Mouse (Mus musculus): ENCODE data around the gene Scyl2. TPM values are rescaled to one million over a fixed set of nuclear protein-coding genes. Genes with fewer than 3 reads are reported as not detected.
A peak's percentile ranks its signal among the peaks of the same experiment; 100 is the strongest.

Scyl2 gene
- polyA plus RNA-seq, 1 experiment from 2014 or later, result 7.8 TPM

DNA sequence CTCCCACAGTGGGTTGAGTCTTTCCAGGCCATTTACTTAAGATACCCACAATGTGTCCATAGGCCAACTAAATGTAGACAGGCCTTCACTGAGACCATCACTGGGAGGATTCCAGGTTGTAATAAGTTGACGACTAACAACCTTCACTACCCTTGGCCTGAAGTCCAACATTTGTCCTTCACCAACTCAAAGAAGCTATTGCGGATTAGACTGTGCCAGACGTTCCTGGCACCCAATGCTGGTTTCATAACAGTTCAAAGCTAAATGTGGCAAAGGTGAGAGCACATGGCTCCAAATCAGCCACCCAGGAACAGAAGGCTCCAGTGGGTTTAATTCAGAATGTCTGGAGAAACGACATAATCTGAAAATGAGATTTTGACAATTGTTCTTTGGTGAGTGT, 53.0 kb downstream of the Scyl2 start:
- no peak overlapping the region for H3K4me3 ChIP-seq (replicated peaks)
- no peaks in the 10 kb centered on the region for H3K4me1 ChIP-seq
- no peak overlapping the region for H3K27ac ChIP-seq (replicated peaks)
- H3K9ac ChIP-seq (replicated peaks), result no peak overlapping the region
- H3K27me3 ChIP-seq (replicated peaks), result no peaks in the 10 kb centered on the region
- H3K9me3 ChIP-seq (replicated peaks), result no peaks in the 10 kb centered on the region
- no peaks in the 10 kb centered on the region for H3K36me3 ChIP-seq
- whole genome bisulfite sequencing, result 90% methylated on average over 4 of the region's 4 CpGs
- H3K4me2 ChIP-seq, result no peak overlapping the region
- no peak for ATAC-seq (ENCODE audit: low FRiP score)

DNA sequence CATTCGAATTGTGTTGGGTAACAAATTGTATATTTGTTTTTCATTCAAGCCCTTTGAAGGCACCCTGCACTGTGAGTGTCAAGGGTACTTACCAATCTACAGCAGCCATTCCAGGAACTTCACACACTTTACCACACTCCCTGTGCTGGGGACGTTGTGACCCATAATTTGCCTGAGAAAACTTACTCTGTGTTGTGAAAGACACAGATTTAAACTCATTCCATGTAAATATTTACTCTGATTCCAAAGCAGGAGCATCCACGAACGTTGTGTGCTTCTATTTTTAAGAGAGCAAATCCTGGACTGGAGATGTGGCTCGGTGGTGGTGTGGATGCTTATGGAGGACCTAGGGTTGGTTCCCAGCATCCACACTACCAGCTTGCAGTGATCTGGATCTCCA, 54.3 kb downstream of the Scyl2 start:
- WGBS, result 75% methylated on average over 5 of the region's 5 CpGs
- no peak overlapping the region for H3K9ac ChIP-seq (replicated peaks)
- no peaks in the 10 kb centered on the region for H3K27me3 ChIP-seq (replicated peaks)
- no peak overlapping the region for H3K27ac ChIP-seq (replicated peaks)
- no peak for ATAC-seq (ENCODE audit: low FRiP score)
- H3K36me3 ChIP-seq, result no peaks in the 10 kb centered on the region
- no peak overlapping the region for H3K4me3 ChIP-seq (replicated peaks)
- H3K4me1 ChIP-seq, result no peaks in the 10 kb centered on the region
- H3K4me2 ChIP-seq, result no peak overlapping the region
- H3K9me3 ChIP-seq (replicated peaks), result no peaks in the 10 kb centered on the region

DNA sequence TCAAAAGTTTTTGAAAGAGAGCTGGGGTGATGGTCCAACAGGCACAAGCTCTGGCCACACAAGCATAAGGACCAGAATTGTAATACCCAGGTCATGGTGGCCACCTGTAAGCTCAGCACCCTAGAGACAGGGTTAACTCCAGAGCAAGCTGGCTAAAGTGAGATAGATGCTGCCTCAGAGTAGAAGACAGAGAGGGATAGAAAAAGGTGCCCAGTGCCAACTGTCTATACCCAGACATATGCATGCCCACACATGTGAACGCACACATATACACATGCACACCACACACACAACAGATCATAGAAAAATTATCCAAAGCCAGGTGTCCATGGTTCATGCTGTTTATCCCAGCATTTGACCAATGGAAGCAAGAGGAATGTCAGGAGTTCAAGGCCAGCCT, 55.5 kb downstream of the Scyl2 start:
- no peak overlapping the region for H3K4me3 ChIP-seq (replicated peaks)
- H3K9ac ChIP-seq (replicated peaks), result no peak overlapping the region
- H3K27me3 ChIP-seq (replicated peaks), result no peaks in the 10 kb centered on the region
- H3K36me3 ChIP-seq, result no peaks in the 10 kb centered on the region
- H3K27ac ChIP-seq (replicated peaks), result no peak overlapping the region
- 88% methylated on average over 1 of the region's 1 CpGs for WGBS
- no peaks in the 10 kb centered on the region for H3K4me1 ChIP-seq
- no peak overlapping the region for H3K4me2 ChIP-seq
- ATAC-seq (ENCODE audit: low FRiP score), result peak; percentile 28; the same call in 1 of the 2 replicates
- no peaks in the 10 kb centered on the region for H3K9me3 ChIP-seq (replicated peaks)

DNA sequence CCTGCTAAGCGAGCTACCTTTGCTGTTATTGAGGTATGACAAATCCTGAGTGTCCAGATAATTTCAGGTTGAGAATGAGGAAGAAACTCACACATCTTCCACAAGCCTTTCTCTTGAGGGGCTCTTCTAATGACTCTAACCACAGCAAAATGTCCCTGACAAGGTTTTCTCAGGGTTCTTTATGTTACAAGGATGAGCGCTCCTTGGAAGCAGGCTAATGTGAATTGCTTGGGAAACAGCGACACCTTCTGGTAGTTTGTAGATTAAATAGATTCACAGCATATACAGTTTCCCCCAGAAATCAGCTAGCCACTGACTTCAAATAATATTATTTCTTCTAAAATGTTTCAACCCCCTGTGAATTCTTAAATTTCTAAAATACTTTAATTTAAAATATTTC, 56.0 kb downstream of the Scyl2 start:
- Histone ChIP-seq H3K4me1 (no peaks in the 10 kb centered on the region), H3K27me3 (replicated peaks) (no peaks in the 10 kb centered on the region), H3K27ac (replicated peaks) (no peak overlapping the region), H3K4me2 (no peak overlapping the region), H3K36me3 (no peaks in the 10 kb centered on the region), H3K9me3 (replicated peaks) (no peaks in the 10 kb centered on the region), H3K4me3 (replicated peaks) (no peak overlapping the region), H3K9ac (replicated peaks) (no peak overlapping the region)
- ATAC-seq (ENCODE audit: low FRiP score), result peak; percentile 83
- 34% methylated on average over 3 of the region's 3 CpGs for WGBS

DNA sequence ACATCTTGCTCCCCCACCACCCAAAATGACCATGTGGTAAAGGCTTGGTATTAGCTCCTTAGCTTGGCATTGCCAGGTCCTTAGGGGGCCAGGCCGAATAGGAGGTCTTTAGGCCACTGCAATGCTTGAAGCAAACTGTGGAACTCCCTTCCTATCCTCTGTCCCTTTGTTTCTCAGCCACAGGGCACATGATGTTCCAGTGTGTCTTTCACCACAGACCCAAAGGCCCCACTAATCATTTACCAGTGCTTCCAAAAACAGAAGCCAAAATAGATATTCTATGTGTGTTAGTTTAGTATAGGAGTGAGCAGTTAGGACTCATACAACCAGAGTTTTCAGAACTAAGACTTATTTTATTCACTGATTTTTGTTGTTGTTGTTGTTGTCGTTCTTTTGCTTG, 59.4 kb downstream of the Scyl2 start:
- ATAC-seq (ENCODE audit: low FRiP score), result no peak
- Histone ChIP-seq H3K9ac (replicated peaks) (no peak overlapping the region), H3K9me3 (replicated peaks) (no peaks in the 10 kb centered on the region), H3K4me3 (replicated peaks) (no peak overlapping the region), H3K4me1 (no peaks in the 10 kb centered on the region), H3K27ac (replicated peaks) (no peak overlapping the region), H3K27me3 (replicated peaks) (no peaks in the 10 kb centered on the region), H3K4me2 (no peak overlapping the region), H3K36me3 (no peaks in the 10 kb centered on the region)
- WGBS, result 89% methylated on average over 2 of the region's 2 CpGs

DNA sequence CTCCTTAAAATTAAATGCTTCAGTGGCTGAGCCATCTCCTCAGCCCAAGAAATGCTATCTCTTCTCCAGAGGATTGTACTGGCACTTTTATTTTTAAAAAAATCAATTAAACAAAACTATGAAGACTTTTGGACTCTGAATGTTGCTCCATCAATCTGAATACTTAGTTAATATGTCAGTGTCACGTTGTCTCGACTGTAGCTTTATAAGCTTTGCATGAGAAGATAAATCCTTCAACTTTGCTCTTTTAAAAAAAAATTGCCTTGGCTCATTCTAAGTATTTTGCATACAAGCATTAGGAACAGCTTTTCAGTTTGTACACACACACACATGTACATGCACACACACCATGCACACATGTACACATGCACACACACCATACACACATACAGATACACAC, 61.9 kb downstream of the Scyl2 start:
- Histone ChIP-seq H3K4me1 (0 out of 2 replicates have a peak, but pooled peaks cover 3% of the 10 kb centered on the region), H3K36me3 (no peaks in the 10 kb centered on the region), H3K27me3 (replicated peaks) (no peaks in the 10 kb centered on the region), H3K27ac (replicated peaks) (no peak overlapping the region), H3K9me3 (replicated peaks) (no peaks in the 10 kb centered on the region), H3K4me2 (no peak overlapping the region), H3K9ac (replicated peaks) (no peak overlapping the region), H3K4me3 (replicated peaks) (no peak overlapping the region)
- no peak for ATAC-seq (ENCODE audit: low FRiP score)
- 85% methylated on average over 2 of the region's 2 CpGs for WGBS

DNA sequence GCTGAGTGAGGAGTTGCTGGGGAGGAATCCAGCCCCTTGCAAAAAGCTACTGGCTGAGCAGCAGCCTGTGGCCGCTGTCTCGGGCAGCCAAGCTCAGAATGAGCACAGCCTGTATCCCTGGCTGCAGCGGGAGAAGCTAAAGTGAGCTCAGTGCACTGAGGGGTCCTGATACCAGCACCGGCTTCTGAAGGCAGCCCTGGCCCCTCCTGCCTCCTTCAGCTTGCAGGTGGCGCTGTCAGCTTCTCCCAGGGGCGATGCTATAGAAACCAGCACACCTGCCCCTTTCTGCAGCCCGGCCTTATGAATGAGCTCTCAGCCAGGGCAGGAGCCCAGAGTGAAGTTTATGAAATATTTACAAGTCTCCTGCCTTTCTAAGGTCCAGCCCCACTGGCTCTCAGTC, 65.0 kb downstream of the Scyl2 start, which contains the start of gene Slc17a8:
TSS of gene Slc17a8 (minus strand) at position 125 of the 400 bp plus-strand sequence.
- no peak for ATAC-seq (ENCODE audit: low FRiP score)
- Histone ChIP-seq H3K4me3 (replicated peaks) (no peak within 1 kb of the TSS), H3K4me1 (0 out of 2 replicates have a peak, but pooled peaks cover 3% of the 10 kb centered on the region), H3K27ac (replicated peaks) (no peak within 1 kb of the TSS), H3K9me3 (replicated peaks) (no peaks in the 10 kb centered on the region), H3K4me2 (no peak within 1 kb of the TSS), H3K36me3 (no peaks in the 10 kb centered on the region), H3K27me3 (replicated peaks) (no peaks in the 10 kb centered on the region), H3K9ac (replicated peaks) (no peak within 1 kb of the TSS)
- WGBS, result 32% methylated on average over 7 of the region's 7 CpGs

DNA sequence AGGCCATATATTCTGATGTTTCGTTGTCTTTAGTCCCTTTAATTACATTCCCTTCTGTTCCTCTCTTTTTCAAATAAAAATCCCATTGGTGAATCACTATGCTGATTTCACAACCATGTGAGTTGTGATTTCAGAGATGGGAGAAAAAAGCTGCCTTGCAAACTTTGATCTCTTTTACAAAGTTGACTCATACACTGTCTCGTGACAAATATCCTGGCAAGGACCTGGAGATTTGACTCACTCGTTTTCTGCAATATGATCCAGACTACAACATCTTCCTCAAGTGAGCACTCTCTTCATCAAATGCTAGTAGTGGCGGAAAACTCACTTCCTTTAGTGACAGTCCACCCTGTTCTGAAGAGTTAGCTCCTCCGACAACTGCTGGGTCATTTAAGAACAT, 86.8 kb downstream of the Scyl2 start:
- Histone ChIP-seq H3K4me3 (replicated peaks) (no peak overlapping the region), H3K9me3 (replicated peaks) (no peaks in the 10 kb centered on the region), H3K36me3 (no peaks in the 10 kb centered on the region), H3K4me1 (no peaks in the 10 kb centered on the region), H3K27ac (replicated peaks) (no peak overlapping the region), H3K4me2 (no peak overlapping the region), H3K9ac (replicated peaks) (no peak overlapping the region), H3K27me3 (replicated peaks) (no peaks in the 10 kb centered on the region)
- no peak for ATAC-seq (ENCODE audit: low FRiP score)
- WGBS, result 85% methylated on average over 5 of the region's 5 CpGs

DNA sequence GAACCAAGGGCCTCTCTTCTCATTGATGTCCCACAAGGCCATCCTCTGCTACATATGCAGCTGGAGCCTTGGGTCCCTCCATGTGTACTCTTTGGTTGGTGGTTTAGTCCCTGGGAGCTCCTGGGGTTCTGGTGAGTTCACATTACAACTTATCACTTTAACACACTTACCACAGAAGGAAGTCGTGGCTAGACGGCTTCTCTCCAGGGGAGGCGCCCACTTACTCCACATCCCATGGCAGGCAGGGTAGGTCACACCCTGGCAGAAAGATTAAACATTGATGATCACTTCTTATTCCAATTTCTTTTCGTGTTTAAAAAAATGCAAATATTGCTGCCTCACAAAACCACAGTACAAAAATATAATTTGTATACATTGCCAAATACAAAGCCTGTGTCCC, 88.8 kb downstream of the Scyl2 start:
- Histone ChIP-seq H3K9ac (replicated peaks) (no peak overlapping the region), H3K27me3 (replicated peaks) (no peaks in the 10 kb centered on the region), H3K4me3 (replicated peaks) (no peak overlapping the region), H3K27ac (replicated peaks) (no peak overlapping the region), H3K9me3 (replicated peaks) (no peaks in the 10 kb centered on the region), H3K4me2 (no peak overlapping the region), H3K4me1 (peaks cover 4% of the 10 kb centered on the region; the same call in 1 of the 2 replicates), H3K36me3 (no peaks in the 10 kb centered on the region)
- 86% methylated on average over 4 of the region's 4 CpGs for WGBS
- ATAC-seq (ENCODE audit: low FRiP score), result no peak

DNA sequence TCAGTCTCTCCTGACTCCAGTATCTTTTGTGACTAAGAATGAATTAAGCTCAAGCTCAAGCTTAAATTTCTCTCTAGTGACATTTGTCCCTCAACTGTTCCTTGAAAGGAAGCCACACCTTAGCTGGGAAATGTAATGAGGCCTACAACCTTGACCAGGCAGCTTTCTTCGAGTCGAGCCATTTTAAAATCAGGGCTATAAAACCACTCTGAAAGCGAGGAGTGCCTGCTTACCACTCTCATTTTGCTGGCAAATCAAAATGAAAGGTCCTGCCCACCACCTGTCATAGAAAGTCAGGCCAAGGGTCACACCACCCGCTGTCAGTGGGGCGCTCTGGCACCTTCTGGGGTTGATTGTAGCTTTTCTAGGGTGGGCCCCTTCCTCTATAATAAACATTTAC, 90.2 kb downstream of the Scyl2 start:
- no peak overlapping the region for H3K4me3 ChIP-seq (replicated peaks)
- no peaks in the 10 kb centered on the region for H3K36me3 ChIP-seq
- H3K9me3 ChIP-seq (replicated peaks), result no peaks in the 10 kb centered on the region
- H3K4me2 ChIP-seq, result no peak overlapping the region
- no peak overlapping the region for H3K27ac ChIP-seq (replicated peaks)
- WGBS, result 87% methylated on average over 5 of the region's 5 CpGs
- no peak overlapping the region for H3K9ac ChIP-seq (replicated peaks)
- peaks cover 4% of the 10 kb centered on the region; the same call in 1 of the 2 replicates for H3K4me1 ChIP-seq
- no peaks in the 10 kb centered on the region for H3K27me3 ChIP-seq (replicated peaks)
- ATAC-seq (ENCODE audit: low FRiP score), result no peak

DNA sequence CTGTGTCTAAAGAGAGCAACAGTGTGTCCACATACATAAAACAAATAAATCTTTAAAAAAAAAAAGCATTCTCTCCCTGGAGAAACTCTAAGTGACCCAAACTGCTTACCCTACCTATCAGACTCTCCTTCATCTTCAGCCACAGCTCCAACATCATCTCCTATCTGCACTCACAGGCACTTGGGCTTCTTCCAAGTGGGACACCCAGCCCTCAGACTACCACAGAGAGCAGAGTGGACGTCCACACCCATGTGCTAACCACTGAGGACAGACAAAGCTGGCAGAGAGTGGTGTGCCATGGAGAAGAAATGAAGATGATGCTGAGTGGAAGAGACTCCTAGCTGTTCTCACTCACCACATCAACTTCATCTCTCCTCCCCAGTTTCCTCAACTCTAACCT, 90.6 kb downstream of the Scyl2 start:
- no peak for ATAC-seq (ENCODE audit: low FRiP score)
- no peaks in the 10 kb centered on the region for H3K36me3 ChIP-seq
- no peak overlapping the region for H3K4me2 ChIP-seq
- no peaks in the 10 kb centered on the region for H3K27me3 ChIP-seq (replicated peaks)
- no peak overlapping the region for H3K9ac ChIP-seq (replicated peaks)
- no peak overlapping the region for H3K27ac ChIP-seq (replicated peaks)
- peaks cover 4% of the 10 kb centered on the region; the same call in 1 of the 2 replicates for H3K4me1 ChIP-seq
- H3K9me3 ChIP-seq (replicated peaks), result no peaks in the 10 kb centered on the region
- H3K4me3 ChIP-seq (replicated peaks), result no peak overlapping the region
- 76% methylated on average over 1 of the region's 1 CpGs for WGBS

DNA sequence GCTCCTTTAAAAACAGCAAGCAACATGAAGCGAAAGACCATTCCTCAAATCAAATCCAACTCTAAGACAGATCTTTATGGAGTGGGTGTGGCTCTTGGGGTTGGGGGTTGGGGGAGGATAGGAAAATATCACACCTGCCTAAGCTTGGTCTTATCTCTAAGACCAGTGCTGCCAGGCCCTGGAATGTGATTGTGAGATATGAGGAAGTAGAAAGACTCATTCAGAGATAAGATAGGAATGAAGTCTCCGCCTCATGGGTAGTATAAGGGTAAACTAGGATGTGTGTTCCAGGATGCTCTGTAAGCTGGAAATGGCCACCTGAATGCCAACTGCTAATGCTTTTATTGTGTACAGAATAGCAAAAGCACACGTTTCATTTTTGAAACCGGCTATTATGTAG, 91.8 kb downstream of the Scyl2 start:
- Histone ChIP-seq H3K4me1 (peaks cover 4% of the 10 kb centered on the region; the same call in 1 of the 2 replicates), H3K4me2 (no peak overlapping the region), H3K9ac (replicated peaks) (no peak overlapping the region), H3K4me3 (replicated peaks) (no peak overlapping the region), H3K27me3 (replicated peaks) (no peaks in the 10 kb centered on the region), H3K9me3 (replicated peaks) (no peaks in the 10 kb centered on the region), H3K36me3 (no peaks in the 10 kb centered on the region), H3K27ac (replicated peaks) (no peak overlapping the region)
- WGBS, result 90% methylated on average over 4 of the region's 4 CpGs
- no peak for ATAC-seq (ENCODE audit: low FRiP score)

DNA sequence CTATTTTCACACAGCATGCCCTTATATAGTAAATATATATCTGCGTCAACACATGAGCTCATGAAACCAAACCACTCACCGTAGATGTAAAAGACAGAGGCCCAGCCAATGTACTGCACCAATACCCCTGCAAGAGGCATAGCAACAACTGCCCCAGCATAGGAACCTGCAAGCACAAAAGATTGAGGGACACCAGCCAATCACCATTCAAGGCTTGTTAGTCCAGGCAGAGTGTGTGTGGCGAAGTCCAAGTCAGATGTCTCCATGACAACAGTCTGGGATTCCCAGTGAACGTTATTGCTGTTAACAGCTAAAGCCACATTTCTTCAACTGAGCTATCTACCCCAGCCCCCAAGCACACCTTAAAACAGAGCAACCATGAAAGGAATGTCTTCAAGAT, 93.3 kb downstream of the Scyl2 start:
- H3K9ac ChIP-seq (replicated peaks), result no peak overlapping the region
- H3K36me3 ChIP-seq, result no peaks in the 10 kb centered on the region
- no peak for ATAC-seq (ENCODE audit: low FRiP score)
- H3K27ac ChIP-seq (replicated peaks), result no peak overlapping the region
- H3K4me2 ChIP-seq, result no peak overlapping the region
- WGBS, result 38% methylated on average over 4 of the region's 4 CpGs
- H3K4me1 ChIP-seq, result peaks cover 4% of the 10 kb centered on the region; the same call in 1 of the 2 replicates
- no peaks in the 10 kb centered on the region for H3K27me3 ChIP-seq (replicated peaks)
- H3K9me3 ChIP-seq (replicated peaks), result no peaks in the 10 kb centered on the region
- H3K4me3 ChIP-seq (replicated peaks), result no peak overlapping the region

Measured in neural tube, embryonic 15.5 days (tissue).